Mouse (Mus musculus): ENCODE measurements around the gene A630095E13Rik. TPM values are rescaled to one million over a fixed set of nuclear protein-coding genes. Genes with fewer than 3 reads are reported as not detected.
"Not testable (repeated sequence)": the region's sequence is repeated elsewhere in the genome, so short reads cannot be mapped to it uniquely, and the experiment has no call there.

Gene A630095E13Rik
- polyA plus RNA-seq (2015; fragmentation: Nextera tagmentation; extraction: Ambion mirVana) = not detected in 2 replicates

DNA sequence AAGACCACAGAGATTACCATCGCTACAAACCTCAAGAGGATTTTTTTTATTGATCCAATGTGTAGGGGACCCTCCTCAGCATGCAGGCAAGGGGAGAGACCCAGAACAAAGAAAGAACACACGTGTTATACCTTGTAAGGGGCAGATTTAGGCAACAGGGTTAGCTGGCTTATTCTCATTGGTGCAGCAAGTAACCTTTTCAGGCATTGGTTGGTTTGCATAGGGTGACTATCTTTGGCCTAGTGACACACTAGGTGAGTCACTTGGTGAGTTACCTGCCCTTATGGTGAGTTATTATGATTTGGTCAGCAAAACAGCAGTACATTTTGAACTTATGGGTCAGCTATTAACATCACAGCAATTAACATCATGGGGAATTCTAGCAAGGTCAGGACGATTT lies at the start of gene A630095E13Rik:
TSS of gene A630095E13Rik (minus strand) at position 101 of the 400 bp plus-strand sequence.
- ATAC-seq (ENCODE audit: low FRiP score); H3K9ac ChIP-seq; H3K9me3 ChIP-seq: not testable (repeated sequence)

DNA sequence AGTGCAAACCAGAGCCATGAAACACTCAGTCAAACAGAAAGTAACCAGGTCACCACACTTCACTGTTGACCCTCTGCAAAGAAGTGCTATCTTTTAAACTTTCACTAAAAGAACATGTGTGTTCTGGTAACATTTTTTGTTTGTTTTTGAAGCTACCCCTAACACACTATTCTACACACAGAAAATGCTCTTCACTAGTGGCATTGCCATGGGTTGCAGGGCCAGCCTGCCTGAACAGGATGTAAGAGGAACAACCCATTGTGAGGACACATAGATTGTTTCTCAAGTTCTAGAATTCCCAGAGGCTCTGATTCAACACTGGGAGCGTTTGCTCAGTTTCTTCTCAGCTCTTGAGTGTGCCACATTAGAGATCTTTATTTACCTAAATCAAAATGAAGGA lies 49.7 kb upstream of the A630095E13Rik start, which contains the start of gene Acrv1:
TSS of gene Acrv1 (plus strand) at position 301 of the 400 bp plus-strand sequence.
- no peak within 1 kb of the TSS for H3K9ac ChIP-seq
- H3K27me3 ChIP-seq = no peaks in the 10 kb centered on the region
- no peak within 1 kb of the TSS for H3K27ac ChIP-seq
- no peaks in the 10 kb centered on the region for H3K9me3 ChIP-seq
- H3K4me3 ChIP-seq = no peak within 1 kb of the TSS
- no peak within 1 kb of the TSS for H3K4me2 ChIP-seq
- ATAC-seq (ENCODE audit: low FRiP score) = no peak
- H3K36me3 ChIP-seq = no peaks in the 10 kb centered on the region
- WGBS = 59% methylated on average over 1 of the region's 1 CpGs
- H3K4me1 ChIP-seq (replicated peaks) = no peaks in the 10 kb centered on the region

More for the DNA sequence above, at the start of gene A630095E13Rik:
- H3K27ac ChIP-seq; H3K4me3 ChIP-seq; H3K4me1 ChIP-seq (replicated peaks); H3K4me2 ChIP-seq; H3K27me3 ChIP-seq; H3K36me3 ChIP-seq: not testable (repeated sequence)
- WGBS = 69% methylated on average over 3 of the region's 3 CpGs

DNA sequence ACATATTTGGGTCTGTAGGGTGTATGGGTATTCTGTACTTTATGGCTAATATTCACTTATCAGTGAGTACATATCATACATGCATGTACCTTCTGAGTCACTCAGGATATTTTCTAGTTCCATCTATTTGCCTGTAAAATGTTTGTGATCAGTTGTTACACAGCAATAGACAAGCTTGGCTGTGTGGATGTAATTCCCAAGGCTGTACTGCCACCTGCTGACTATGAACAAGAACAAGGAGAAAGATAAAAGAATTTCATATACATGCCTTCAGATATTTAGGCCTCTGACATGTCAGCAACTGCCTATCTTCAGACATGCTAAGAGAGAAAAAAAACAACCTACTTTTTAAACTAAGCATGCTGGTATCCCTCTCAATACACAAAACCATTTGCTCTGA lies 44.2 kb upstream of the A630095E13Rik start:
- H3K27me3 ChIP-seq = no peaks in the 10 kb centered on the region
- no peak overlapping the region for H3K4me2 ChIP-seq
- ATAC-seq (ENCODE audit: low FRiP score) = no peak
- H3K36me3 ChIP-seq = no peaks in the 10 kb centered on the region
- no peak overlapping the region for H3K4me3 ChIP-seq
- H3K9me3 ChIP-seq = no peaks in the 10 kb centered on the region
- H3K9ac ChIP-seq = no peak overlapping the region
- no peak overlapping the region for H3K27ac ChIP-seq
- no peaks in the 10 kb centered on the region for H3K4me1 ChIP-seq (replicated peaks)

DNA sequence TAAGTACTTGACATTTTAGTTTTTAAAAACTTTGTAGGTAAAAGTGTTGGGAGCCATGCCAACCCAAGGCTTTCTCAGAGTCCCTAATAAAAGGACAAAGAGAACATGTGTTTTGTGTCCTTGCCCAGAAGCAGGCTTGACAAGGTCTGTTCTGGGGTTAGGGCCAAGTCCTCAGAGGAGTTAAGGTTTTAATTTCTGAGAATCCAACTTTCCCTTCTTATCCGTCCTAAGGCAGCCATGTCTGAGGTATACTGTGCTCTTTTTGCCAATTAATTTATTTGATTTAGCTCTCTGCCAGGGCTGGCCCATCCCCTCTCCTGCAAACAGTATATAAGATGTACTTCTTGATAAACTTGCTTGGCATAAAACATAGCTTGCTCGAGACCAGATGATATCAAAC lies 38.2 kb upstream of the A630095E13Rik start:
- Histone ChIP-seq H3K27ac (no peak overlapping the region), H3K9ac (no peak overlapping the region), H3K4me3 (no peak overlapping the region), H3K4me2 (no peak overlapping the region), H3K27me3 (no peaks in the 10 kb centered on the region), H3K36me3 (no peaks in the 10 kb centered on the region), H3K9me3 (no peaks in the 10 kb centered on the region), H3K4me1 (replicated peaks) (no peaks in the 10 kb centered on the region)
- ATAC-seq (ENCODE audit: low FRiP score) = no peak
- WGBS = 90% methylated on average over 2 of the region's 2 CpGs

Other genes with a start within 250 kb of the A630095E13Rik start
- not detected in 2 replicates for gene Gm7257, start 211.5 kb downstream of the A630095E13Rik start, polyA plus RNA-seq (2015; fragmentation: Nextera tagmentation; extraction: Ambion mirVana)
- not detected in 2 replicates for gene Gm9513, start 167.7 kb downstream of the A630095E13Rik start, polyA plus RNA-seq (2015; fragmentation: Nextera tagmentation; extraction: Ambion mirVana)
- gene Gm5615, start 101.4 kb downstream of the A630095E13Rik start, polyA plus RNA-seq (2015; fragmentation: Nextera tagmentation; extraction: Ambion mirVana) = not detected in 2 replicates
- gene Gm17689, start 60.7 kb downstream of the A630095E13Rik start, polyA plus RNA-seq (2015; fragmentation: Nextera tagmentation; extraction: Ambion mirVana) = not detected in 2 replicates
- not detected in 2 replicates for gene Acrv1, start 49.8 kb upstream of the A630095E13Rik start, polyA plus RNA-seq (2015; fragmentation: Nextera tagmentation; extraction: Ambion mirVana)
- 10.0 and 11.3 TPM in 2 replicates for gene Chek1, start 83.7 kb upstream of the A630095E13Rik start, polyA plus RNA-seq (2015; fragmentation: Nextera tagmentation; extraction: Ambion mirVana)
- gene Stt3a, start 124.3 kb upstream of the A630095E13Rik start, polyA plus RNA-seq (2015; fragmentation: Nextera tagmentation; extraction: Ambion mirVana) = 109 and 110 TPM in 2 replicates
- gene Ei24, start 154.0 kb upstream of the A630095E13Rik start, polyA plus RNA-seq (2015; fragmentation: Nextera tagmentation; extraction: Ambion mirVana) = 113 and 122 TPM in 2 replicates
- gene Fez1, start 178.5 kb upstream of the A630095E13Rik start, polyA plus RNA-seq (2015; fragmentation: Nextera tagmentation; extraction: Ambion mirVana) = 612 and 624 TPM in 2 replicates